Mouse (Mus musculus) kidney, postnatal 10 days (tissue): Measurements from ENCODE around the gene Prom2.

Experiments
- DNase-seq: peaks from one replicate; pipeline ENCODE4 v3.0.0; 2021; ENCODE audit warnings: mixed read lengths

The Prom2 gene

GRCm38 (mm10) chr2:127483001-127483400 is 58.3 kb downstream of the Prom2 start:
- peak; percentile 66 for DNase-seq

- DNase-seq: peak; percentile 92
Observed at GRCm38 (mm10) chr2:127482533-127482911, 58.7 kb downstream of the Prom2 start.

- peak; percentile 54 for DNase-seq
Observed at GRCm38 (mm10) chr2:127481841-127482532, 59.3 kb downstream of the Prom2 start.

GRCm38 (mm10) chr2:127479763-127480162 is 61.5 kb downstream of the Prom2 start:
- DNase-seq: no peak

- no peak for DNase-seq
Observed at GRCm38 (mm10) chr2:127479210-127479609, 62.1 kb downstream of the Prom2 start.
